Mouse (Mus musculus): ENCODE results near the gene Herpud2. TPM values are rescaled to one million over a fixed set of nuclear protein-coding genes. Genes with fewer than 3 reads are reported as not detected.
A peak's percentile ranks its signal among the peaks of the same experiment; 100 is the strongest.

Herpud2 gene
- total and polyA plus RNA-seq, 3 experiments: 24.9 to 38.9 (median 34.6) TPM

GRCm38 (mm10) chr9:25089122-25089521 lies 62.5 kb downstream of the Herpud2 start, which contains the start of gene Gm10181:
Gm10181 (plus strand) TSS chr9:25089422.
- Histone ChIP-seq H3K36me3 (ENCODE audit: control insufficient read depth, insufficient read depth, low read length) (no peaks in the 10 kb centered on the region), H3K27me3 (ENCODE audit: control insufficient read depth, insufficient read depth, low read length) (no peaks in the 10 kb centered on the region), H3K9ac (ENCODE audit: low read depth, low read length) (no peak within 1 kb of the TSS), H3K79me2 (replicated peaks; ENCODE audit: control insufficient read depth, insufficient read depth, low read length) (no peaks in the 10 kb centered on the region), H3K27ac (no peak within 1 kb of the TSS), H3K4me3 (no peak within 1 kb of the TSS), H3K4me1 (ENCODE audit: control insufficient read depth, insufficient read depth, low read length) (no peaks in the 10 kb centered on the region)
- intact Hi-C loops (cut with DNase I): no loop called here
- WGBS: 79% methylated on average over 2 of the region's 2 CpGs
- no peak for DNase-seq
- TF ChIP-seq CTCF (IDR thresholded peaks at IDR 0.05): no peak

- no peak for DNase-seq
- TF ChIP-seq CTCF (IDR thresholded peaks at IDR 0.05) (no peak), POLR2A (IDR thresholded peaks at IDR 0.05; ENCODE audit: insufficient read depth, low read depth, low read length) (no peak), EP300 (IDR thresholded peaks at IDR 0.05; ENCODE audit: insufficient read depth, low read depth, low read length) (no peak)
- WGBS: 49% methylated on average over 1 of the region's 1 CpGs
- H3K9ac ChIP-seq (ENCODE audit: low read depth, low read length): no peak overlapping the region
- no peaks in the 10 kb centered on the region for H3K79me2 ChIP-seq (replicated peaks; ENCODE audit: control insufficient read depth, insufficient read depth, low read length)
- H3K4me1 ChIP-seq (ENCODE audit: control insufficient read depth, insufficient read depth, low read length): peaks cover 6% of the 10 kb centered on the region; the same call in 1 of the 2 replicates
- H3K27ac ChIP-seq: no peak overlapping the region
- H3K4me3 ChIP-seq: no peak overlapping the region
- intact Hi-C loops (cut with DNase I): no loop called here
- no peaks in the 10 kb centered on the region for H3K36me3 ChIP-seq (ENCODE audit: control insufficient read depth, insufficient read depth, low read length)
- no peaks in the 10 kb centered on the region for H3K27me3 ChIP-seq (ENCODE audit: control insufficient read depth, insufficient read depth, low read length)
Measured at GRCm38 (mm10) chr9:25076505-25076904, 75.1 kb downstream of the Herpud2 start.

- no peak overlapping the region for H3K9ac ChIP-seq (ENCODE audit: low read depth, low read length)
- intact Hi-C loops (cut with DNase I): no loop called here
- H3K27me3 ChIP-seq (ENCODE audit: control insufficient read depth, insufficient read depth, low read length): no peaks in the 10 kb centered on the region
- no peak overlapping the region for H3K4me3 ChIP-seq
- peak in 1 of 2 experiments; percentile 7 for DNase-seq
- H3K36me3 ChIP-seq (ENCODE audit: control insufficient read depth, insufficient read depth, low read length): no peaks in the 10 kb centered on the region
- H3K4me1 ChIP-seq (ENCODE audit: control insufficient read depth, insufficient read depth, low read length): peaks cover 6% of the 10 kb centered on the region; the same call in 1 of the 2 replicates
- 7% methylated on average over 3 of the region's 3 CpGs for WGBS
- no peak for TF ChIP-seq EP300 (IDR thresholded peaks at IDR 0.05; ENCODE audit: insufficient read depth, low read depth, low read length)
- TF ChIP-seq POLR2A (IDR thresholded peaks at IDR 0.05; ENCODE audit: insufficient read depth, low read depth, low read length): no peak
- TF ChIP-seq CTCF (IDR thresholded peaks at IDR 0.05): no peak
- no peaks in the 10 kb centered on the region for H3K79me2 ChIP-seq (replicated peaks; ENCODE audit: control insufficient read depth, insufficient read depth, low read length)
- H3K27ac ChIP-seq: peak overlapping the region; percentile 38; the same call in 1 of the 2 replicates
Measured at GRCm38 (mm10) chr9:25075977-25076376, 75.6 kb downstream of the Herpud2 start.

- intact Hi-C loops (cut with DNase I): no loop called here
- WGBS: 74% methylated on average over 1 of the region's 1 CpGs
- no peaks in the 10 kb centered on the region for H3K36me3 ChIP-seq (ENCODE audit: control insufficient read depth, insufficient read depth, low read length)
Measured at GRCm38 (mm10) chr9:25072666-25073065, 79.0 kb downstream of the Herpud2 start.

GRCm38 (mm10) chr9:25058726-25059125 lies 92.9 kb downstream of the Herpud2 start:
- intact Hi-C loops (cut with DNase I): no loop called here
- DNase-seq: no peak
- H3K36me3 ChIP-seq (ENCODE audit: control insufficient read depth, insufficient read depth, low read length): no peaks in the 10 kb centered on the region

More at GRCm38 (mm10) chr9:25072666-25073065, 79.0 kb downstream of the Herpud2 start:
- H3K4me1 ChIP-seq (ENCODE audit: control insufficient read depth, insufficient read depth, low read length): peaks cover 6% of the 10 kb centered on the region; the same call in 1 of the 2 replicates
- H3K79me2 ChIP-seq (replicated peaks; ENCODE audit: control insufficient read depth, insufficient read depth, low read length): no peaks in the 10 kb centered on the region
- H3K4me3 ChIP-seq: no peak overlapping the region
- no peaks in the 10 kb centered on the region for H3K27me3 ChIP-seq (ENCODE audit: control insufficient read depth, insufficient read depth, low read length)
- no peak for DNase-seq
- no peak overlapping the region for H3K9ac ChIP-seq (ENCODE audit: low read depth, low read length)
- no peak overlapping the region for H3K27ac ChIP-seq
- TF ChIP-seq EP300 (IDR thresholded peaks at IDR 0.05; ENCODE audit: insufficient read depth, low read depth, low read length) (no peak), CTCF (IDR thresholded peaks at IDR 0.05) (no peak), POLR2A (IDR thresholded peaks at IDR 0.05; ENCODE audit: insufficient read depth, low read depth, low read length) (no peak)

More at GRCm38 (mm10) chr9:25058726-25059125, 92.9 kb downstream of the Herpud2 start:
- no peaks in the 10 kb centered on the region for H3K27me3 ChIP-seq (ENCODE audit: control insufficient read depth, insufficient read depth, low read length)
- no peaks in the 10 kb centered on the region for H3K79me2 ChIP-seq (replicated peaks; ENCODE audit: control insufficient read depth, insufficient read depth, low read length)
- TF ChIP-seq EP300 (IDR thresholded peaks at IDR 0.05; ENCODE audit: insufficient read depth, low read depth, low read length): no peak
- no peak for TF ChIP-seq CTCF (IDR thresholded peaks at IDR 0.05)
- TF ChIP-seq POLR2A (IDR thresholded peaks at IDR 0.05; ENCODE audit: insufficient read depth, low read depth, low read length): no peak
- H3K4me1 ChIP-seq (ENCODE audit: control insufficient read depth, insufficient read depth, low read length): no peaks in the 10 kb centered on the region
- 27% methylated on average over 2 of the region's 3 CpGs for WGBS
- no peak overlapping the region for H3K9ac ChIP-seq (ENCODE audit: low read depth, low read length)
- H3K27ac ChIP-seq: no peak overlapping the region
- no peak overlapping the region for H3K4me3 ChIP-seq

Other genes starting within 250 kb of the Herpud2 start
- gene Gm10181, start 62.4 kb downstream of the Herpud2 start, total RNA-seq (2021): not detected
- gene Gm10181, start 62.4 kb downstream of the Herpud2 start, polyA plus RNA-seq (2012; rRNA removed): not detected in 2 replicates
- 100 to 1,000 TPM; 109 to 111 TPM for gene Sept7, start 100.6 kb upstream of the Herpud2 start, total RNA-seq (2021)
- 15.9 and 34.6 TPM in 2 replicates for gene Sept7, start 100.6 kb upstream of the Herpud2 start, polyA plus RNA-seq (2012; rRNA removed)